Mouse (Mus musculus) E14TG2a.4 (cell line): ENCODE results near the gene Gm17482.

ENCODE experiments used
- CTCF ChIP-seq: conservative IDR thresholded peaks from 2 replicates; pipeline ENCODE4 v1.5.1; 2014; ENCODE audit warnings: low read length
- POU5F1 ChIP-seq: IDR thresholded peaks from 2 replicates; pipeline ENCODE4 v1.6.1; 2014; ENCODE audit warnings: low read length, borderline replicate concordance

- TF ChIP-seq CTCF (no peak), POU5F1 (no peak)
Observed at GRCm38 (mm10) chr6:115284153-115284552, 57.0 kb downstream of the Gm17482 start.
